Mouse (Mus musculus) kidney, embryonic 16.5 days (tissue): ENCODE results near the gene 1700020A23Rik. TPM values are rescaled to one million over a fixed set of nuclear protein-coding genes. Genes with fewer than 3 reads are reported as not detected.
A peak's percentile ranks its signal among the peaks of the same experiment; 100 is the strongest.

ENCODE experiments used
- ATAC-seq: fragments of 200-750 bp; cut with Nextera tagmentation; 2 replicates; pipeline ENCODE4 v1.8.0; 2017; ENCODE audit warnings: moderate TSS enrichment; ENCODE audit not compliant: low FRiP score, low TSS enrichment
- H3K27ac ChIP-seq: fragments of 300-500 bp; sonication (generic); 2 replicates; pipeline ENCODE4 v1.5.1; 2014; ENCODE audit warnings: low read length
- H3K27me3 ChIP-seq: fragments of 300-500 bp; sonication (generic); 2 replicates; pipeline ENCODE4 v1.6.1; 2014; ENCODE audit warnings: low read length, control low read depth, mixed read lengths; ENCODE audit not compliant: insufficient read depth
- H3K36me3 ChIP-seq: fragments of 300-500 bp; sonication (generic); 2 replicates; pipeline ENCODE4 v1.6.1; 2014; ENCODE audit warnings: low read length, control low read depth, mixed read lengths; ENCODE audit not compliant: insufficient read depth
- H3K4me1 ChIP-seq: fragments of 300-500 bp; sonication (generic); 2 replicates; pipeline ENCODE4 v1.6.1; 2014; ENCODE audit warnings: low read length, control low read depth, mixed read lengths; ENCODE audit not compliant: insufficient read depth
- H3K4me2 ChIP-seq: fragments of 300-500 bp; sonication (generic); replicated peaks from 2 replicates; pipeline ENCODE4 v1.6.1; 2014; ENCODE audit warnings: low read depth, low read length
- H3K4me3 ChIP-seq: fragments of 300-500 bp; sonication (generic); 2 replicates; pipeline ENCODE4 v1.5.1; 2014; ENCODE audit warnings: mild to moderate bottlenecking, low read length
- H3K9ac ChIP-seq: fragments of 300-500 bp; sonication (generic); replicated peaks from 2 replicates; pipeline ENCODE4 v1.6.1; 2014; ENCODE audit warnings: low read length
- H3K9me3 ChIP-seq: fragments of 300-500 bp; sonication (generic); 2 replicates; pipeline ENCODE4 v1.6.1; 2016; ENCODE audit warnings: low read length, control low read depth
- WGBS: fragments of 180-500 bp; shearing (Covaris S2); extraction: QIAGEN DNeasy Blood & Tissue Kit; methylation state at CpG from one replicate; pipeline ENCODE4 v1.1.7; 2014; 5-methylcytosine and 5-hydroxymethylcytosine counted together
- polyA plus RNA-seq: library from polyadenylated mRNA; unstranded; fragments of >200 nt; fragmentation: Nextera tagmentation; extraction: Ambion mirVana; gene quantifications from 2 replicates; pipeline ENCODE4 v1.2.1, GENCODE M21; 2015

1700020A23Rik gene
- polyA plus RNA-seq, 1 experiment from 2014 or later: not detected

GRCm38 (mm10) chr2:130449021-130449793, 44.1 kb downstream of the 1700020A23Rik start:
- H3K9ac ChIP-seq: peak overlapping the region; percentile 95
- H3K27ac ChIP-seq: no peak overlapping the region
- H3K4me3 ChIP-seq: peak overlapping the region; percentile 95
- H3K9me3 ChIP-seq: no peaks in the 10 kb centered on the region
- no peaks in the 10 kb centered on the region for H3K27me3 ChIP-seq
- peaks cover 31% of the 10 kb centered on the region for H3K4me1 ChIP-seq
- H3K36me3 ChIP-seq: peaks cover 3% of the 10 kb centered on the region; the same call in 1 of the 2 replicates
- peak overlapping the region; percentile 90 for H3K4me2 ChIP-seq
- WGBS: 2% methylated on average over 17 of the region's 17 CpGs
- peak; percentile 2; the same call in 1 of the 2 replicates for ATAC-seq

- under 1% methylated on average over 47 of the region's 50 CpGs for WGBS
- H3K36me3 ChIP-seq: no peaks in the 10 kb centered on the region
- H3K9ac ChIP-seq: peak within 1 kb of the TSS; percentile 95
- peaks cover 31% of the 10 kb centered on the region for H3K4me1 ChIP-seq
- H3K9me3 ChIP-seq: no peaks in the 10 kb centered on the region
- peak; percentile 96 for ATAC-seq
- H3K27ac ChIP-seq: peak within 1 kb of the TSS; percentile 89
- H3K4me3 ChIP-seq: peak within 1 kb of the TSS; percentile 95
- H3K4me2 ChIP-seq: peak within 1 kb of the TSS; percentile 90
- no peaks in the 10 kb centered on the region for H3K27me3 ChIP-seq
Observed at GRCm38 (mm10) chr2:130449794-130450433, 44.9 kb downstream of the 1700020A23Rik start, which contains the start of gene Ptpra. TSS of gene Ptpra (plus strand) at chr2:130450278.

- Histone ChIP-seq H3K9me3 (no peaks in the 10 kb centered on the region), H3K9ac (peak overlapping the region; percentile 95), H3K4me3 (peak overlapping the region; percentile 95), H3K36me3 (no peaks in the 10 kb centered on the region), H3K27ac (peak overlapping the region; percentile 89), H3K27me3 (no peaks in the 10 kb centered on the region), H3K4me2 (peak overlapping the region; percentile 90), H3K4me1 (peaks cover 31% of the 10 kb centered on the region)
- peak; percentile 89 for ATAC-seq
- WGBS: under 1% methylated on average over 47 of the region's 47 CpGs
Observed at GRCm38 (mm10) chr2:130450434-130450796, 45.4 kb downstream of the 1700020A23Rik start.

GRCm38 (mm10) chr2:130451086-130451726, 46.1 kb downstream of the 1700020A23Rik start:
- no peak for ATAC-seq
- Histone ChIP-seq H3K4me1 (peaks cover 34% of the 10 kb centered on the region), H3K27ac (no peak overlapping the region), H3K36me3 (no peaks in the 10 kb centered on the region), H3K27me3 (no peaks in the 10 kb centered on the region), H3K9ac (peak overlapping the region; percentile 95), H3K4me3 (peak overlapping the region; percentile 95), H3K9me3 (no peaks in the 10 kb centered on the region), H3K4me2 (peak overlapping the region; percentile 90)
- 44% methylated on average over 14 of the region's 14 CpGs for WGBS

GRCm38 (mm10) chr2:130451727-130452090, 46.6 kb downstream of the 1700020A23Rik start:
- no peak for ATAC-seq
- WGBS: 52% methylated on average over 3 of the region's 3 CpGs
- Histone ChIP-seq H3K27me3 (no peaks in the 10 kb centered on the region), H3K36me3 (no peaks in the 10 kb centered on the region), H3K4me1 (peaks cover 34% of the 10 kb centered on the region), H3K4me3 (peak overlapping the region; percentile 95), H3K27ac (no peak overlapping the region), H3K9ac (peak overlapping the region; percentile 95), H3K9me3 (no peaks in the 10 kb centered on the region), H3K4me2 (peak overlapping the region; percentile 90)

GRCm38 (mm10) chr2:130452266-130452665, 47.2 kb downstream of the 1700020A23Rik start:
- peaks cover 34% of the 10 kb centered on the region for H3K4me1 ChIP-seq
- H3K9me3 ChIP-seq: no peaks in the 10 kb centered on the region
- ATAC-seq: no peak
- no peaks in the 10 kb centered on the region for H3K27me3 ChIP-seq
- H3K4me2 ChIP-seq: no peak overlapping the region
- WGBS: 66% methylated on average over 2 of the region's 2 CpGs
- no peaks in the 10 kb centered on the region for H3K36me3 ChIP-seq
- no peak overlapping the region for H3K4me3 ChIP-seq
- no peak overlapping the region for H3K27ac ChIP-seq
- H3K9ac ChIP-seq: no peak overlapping the region

- Histone ChIP-seq H3K27me3 (no peaks in the 10 kb centered on the region), H3K4me3 (no peak overlapping the region), H3K9ac (no peak overlapping the region), H3K36me3 (no peaks in the 10 kb centered on the region), H3K9me3 (no peaks in the 10 kb centered on the region), H3K4me2 (no peak overlapping the region), H3K4me1 (peaks cover 34% of the 10 kb centered on the region), H3K27ac (no peak overlapping the region)
- 67% methylated on average over 6 of the region's 6 CpGs for WGBS
- ATAC-seq: no peak
Observed at GRCm38 (mm10) chr2:130453421-130453820, 48.4 kb downstream of the 1700020A23Rik start.

GRCm38 (mm10) chr2:130454748-130455370, 49.8 kb downstream of the 1700020A23Rik start:
- no peak overlapping the region for H3K4me2 ChIP-seq

More at GRCm38 (mm10) chr2:130454748-130455370, 49.8 kb downstream of the 1700020A23Rik start:
- H3K27me3 ChIP-seq: no peaks in the 10 kb centered on the region
- ATAC-seq: no peak
- no peak overlapping the region for H3K27ac ChIP-seq
- WGBS: 83% methylated on average over 6 of the region's 6 CpGs
- H3K9me3 ChIP-seq: no peaks in the 10 kb centered on the region
- H3K36me3 ChIP-seq: no peaks in the 10 kb centered on the region
- H3K4me1 ChIP-seq: peaks cover 25% of the 10 kb centered on the region
- no peak overlapping the region for H3K9ac ChIP-seq
- no peak overlapping the region for H3K4me3 ChIP-seq
